16 mouse cellular contexts compared by ENCODE assay signal in the genomic region with DNA sequence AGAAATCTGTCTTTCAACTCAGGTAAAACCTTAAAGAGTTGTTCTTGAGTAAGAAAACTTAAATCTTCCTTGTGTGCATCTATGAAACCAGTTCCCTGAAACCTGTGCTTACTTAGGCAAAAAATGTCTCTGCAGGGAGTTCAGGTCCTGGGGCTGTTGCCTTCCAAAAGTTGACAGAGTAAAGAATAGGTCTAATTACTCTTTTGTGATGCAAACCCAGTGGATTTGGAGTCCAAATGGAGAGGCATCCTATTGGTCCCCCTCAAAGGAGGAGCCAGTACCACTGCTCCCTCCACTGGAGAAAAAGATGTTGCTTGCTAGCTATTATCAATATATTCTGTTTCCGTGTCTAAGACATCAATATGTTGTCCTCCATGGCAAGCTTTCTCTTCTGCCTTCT.
"Had no signal": no experiment of that assay in that cellular context is flagged by ENCODE, and none has a peak within 500 bp of the region (broad histone marks: within the 10 kb centered on the region; RNA-seq: fewer than 3 reads in every experiment).

No protein-coding gene starts in this region.

- H3K9ac ChIP-seq: limb, embryonic 13.5 days; liver, embryonic 13.5 days; neural tube, embryonic 13.5 days had no signal

- DNase-seq: kidney, adult 18-20 months; kidney, postnatal 25 days; liver; liver, embryonic 13.5 days; lung, adult 2 months; lung, postnatal 14 days; lung, postnatal 4 days; midbrain, embryonic 14.5 days; retina, postnatal 1 day; thymus, adult 2 months; thymus, postnatal 14 days had no signal

- H3K4me3 ChIP-seq: limb, embryonic 10.5 days; limb, embryonic 13.5 days; liver, embryonic 13.5 days; myocyte; neural tube, embryonic 13.5 days had no signal

- H3K9me3 ChIP-seq: limb, embryonic 10.5 days; limb, embryonic 13.5 days; liver, embryonic 13.5 days; neural tube, embryonic 13.5 days had no signal

- H3K4me1 ChIP-seq: liver, embryonic 13.5 days had no signal

- H3K36me3 ChIP-seq: limb, embryonic 10.5 days; limb, embryonic 13.5 days; liver, embryonic 13.5 days; neural tube, embryonic 13.5 days had no signal

- H3K27ac ChIP-seq: kidney, postnatal 0 days; limb, embryonic 10.5 days; limb, embryonic 13.5 days; liver, embryonic 13.5 days; neural tube, embryonic 13.5 days had no signal
